Mouse (Mus musculus): ENCODE data around the gene Parvb.

Parvb gene

GRCm38 (mm10) chr15:84291097-84291496 lies 59.3 kb downstream of the Parvb start:
- ChIA-PET CTCF (interaction anchor here in 1 of 4 experiments (0.6 kb wide), 1 partner anchor 21 kb away, joined by 3 read pairs; no protein-coding TSS in a partner anchor), POLR2A (no interaction called here)

GRCm38 (mm10) chr15:84293590-84293989 lies 61.7 kb downstream of the Parvb start:
- CTCF ChIA-PET: interaction anchor here in 1 of 4 experiments (0.5 kb wide), 1 partner anchor 240 kb away, joined by 4 read pairs; no protein-coding TSS in a partner anchor
- POLR2A ChIA-PET: no interaction called here

DNA sequence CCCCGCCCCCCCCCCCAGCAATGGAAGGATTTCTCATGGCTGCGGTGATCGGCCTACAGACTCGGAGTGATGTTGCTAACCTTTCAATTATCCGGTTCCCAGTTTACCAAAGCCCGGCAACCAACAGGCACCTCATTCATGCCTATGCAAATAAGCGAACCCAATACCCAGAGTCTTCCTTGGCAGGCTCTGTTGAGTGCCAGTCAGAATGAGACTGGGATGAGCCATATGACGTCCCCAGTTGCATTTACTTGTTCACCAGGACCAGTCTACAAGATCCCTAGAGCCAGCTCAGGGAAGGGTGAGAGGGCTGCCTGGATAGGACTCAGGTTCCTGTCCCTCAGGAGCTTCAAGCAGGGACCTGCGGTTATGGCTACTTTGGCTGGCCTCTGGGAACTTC lies 62.5 kb downstream of the Parvb start:
- CTCF ChIA-PET: interaction anchor here in 3 of 4 experiments (0.5 to 0.8 kb wide), 3 partner anchors 59 to 344 kb away, joined by 3 to 6 read pairs (median 4); no protein-coding TSS in a partner anchor

DNA sequence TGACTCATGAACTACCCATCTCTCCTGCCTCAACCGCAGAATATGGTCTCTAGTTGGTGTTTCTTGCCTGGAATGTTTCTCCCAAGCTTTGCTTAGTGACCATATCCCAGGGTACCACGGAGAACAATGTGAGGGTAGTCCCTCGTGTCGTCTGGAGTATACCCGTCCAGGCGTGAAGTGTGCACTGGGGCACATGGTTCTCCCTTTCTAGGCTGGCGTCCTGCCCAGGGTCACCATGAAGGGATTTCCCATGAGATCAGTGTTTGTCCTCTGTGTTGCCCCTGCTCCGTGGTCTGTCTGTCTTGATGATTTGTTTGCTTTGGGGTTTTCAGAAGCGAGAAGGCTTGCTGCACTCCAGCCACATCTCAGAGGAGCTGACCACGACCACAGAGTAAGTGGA lies 63.4 kb downstream of the Parvb start:
- POLR2A ChIA-PET: interaction anchor here in 2 of 4 experiments (0.7 to 1.2 kb wide), 3 partner anchors 8 to 35 kb away, joined by 3 to 4 read pairs (median 3); no protein-coding TSS in a partner anchor
- CTCF ChIA-PET: interaction anchor here in 2 of 4 experiments (0.7 to 1.4 kb wide), 5 partner anchors 10 to 98 kb away, joined by 3 to 4 read pairs (median 3); no protein-coding TSS in a partner anchor

More for the DNA sequence above, 62.5 kb downstream of the Parvb start:
- POLR2A ChIA-PET: interaction anchor here in 3 of 4 experiments (0.6 to 1.2 kb wide), 3 partner anchors 9 to 438 kb away, joined by 3 read pairs; no protein-coding TSS in a partner anchor

DNA sequence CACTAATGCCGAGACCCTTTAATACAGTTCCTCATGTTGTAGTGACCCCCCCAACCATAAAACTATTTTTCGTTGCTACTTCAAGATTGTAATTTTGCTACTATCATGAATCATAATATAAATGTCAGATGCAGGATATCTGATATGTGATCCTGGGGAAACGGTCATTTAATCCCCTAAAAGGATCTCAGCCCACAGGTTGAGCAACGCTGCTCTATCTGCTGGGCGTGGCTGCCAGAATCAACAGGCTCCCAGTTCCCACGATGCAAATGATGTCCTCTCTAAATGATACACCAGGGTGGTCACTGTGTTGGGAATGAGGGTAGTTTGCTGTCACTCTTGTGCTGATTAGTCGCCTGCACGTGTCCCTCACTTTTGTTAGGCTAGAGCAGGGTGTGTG lies 65.6 kb downstream of the Parvb start:
- ChIA-PET POLR2A (interaction anchor here in 2 of 4 experiments (0.7 to 1.2 kb wide), 3 partner anchors 8 to 363 kb away, joined by 3 read pairs; no protein-coding TSS in a partner anchor), CTCF (no interaction called here)

- CTCF ChIA-PET: interaction anchor here in 2 of 4 experiments (0.5 to 0.9 kb wide), 2 partner anchors 38 to 691 kb away, joined by 4 to 5 read pairs; no protein-coding TSS in a partner anchor
- POLR2A ChIA-PET: no interaction called here
Observed at GRCm38 (mm10) chr15:84298804-84299370, 67.0 kb downstream of the Parvb start.

DNA sequence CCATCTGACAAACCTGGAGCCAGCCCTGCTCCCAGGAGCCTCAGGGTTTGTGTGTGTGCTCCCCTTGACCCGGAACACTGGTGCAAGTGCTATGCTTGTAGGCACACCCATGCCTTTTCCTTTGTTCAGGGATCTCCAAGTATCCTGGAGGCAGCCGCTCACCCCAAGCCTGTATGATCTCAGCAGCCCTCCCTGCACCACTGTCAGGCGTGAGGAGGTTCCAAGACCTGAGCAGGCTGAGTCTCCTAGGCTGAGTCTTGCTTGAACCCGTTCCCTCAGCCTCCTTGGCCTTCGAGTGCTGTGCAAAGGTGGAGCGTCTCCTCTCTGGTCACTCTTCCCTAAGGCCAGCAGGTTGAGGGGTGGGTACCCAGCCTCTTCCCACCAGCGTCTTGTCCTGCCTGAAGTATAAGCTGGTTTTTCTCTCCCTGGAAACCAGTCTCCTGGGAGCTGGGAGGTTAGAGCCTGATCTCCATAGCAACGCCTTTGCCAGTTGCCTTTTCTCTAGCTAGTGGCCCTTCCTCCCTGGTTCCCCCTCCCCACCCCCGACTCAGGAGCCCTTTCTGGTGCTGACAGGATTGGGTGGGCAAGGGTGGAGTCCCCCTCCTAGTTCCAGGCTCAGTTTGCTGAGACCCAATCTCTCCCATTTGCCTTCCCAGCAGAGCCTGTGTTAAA lies 68.0 kb downstream of the Parvb start:
- POLR2A ChIA-PET: interaction anchor here in 2 of 4 experiments (0.7 to 1.7 kb wide), 3 partner anchors 18 to 116 kb away, joined by 3 to 5 read pairs (median 4); no protein-coding TSS in a partner anchor
- CTCF ChIA-PET: no interaction called here

GRCm38 (mm10) chr15:84300591-84300990 lies 68.7 kb downstream of the Parvb start:
- CTCF ChIA-PET: interaction anchor here in 3 of 4 experiments (0.5 to 1.2 kb wide), 5 partner anchors 15 to 444 kb away, joined by 3 to 7 read pairs (median 4); no protein-coding TSS in a partner anchor
- POLR2A ChIA-PET: interaction anchor here in 2 of 4 experiments (0.6 to 1.7 kb wide), 6 partner anchors 16 to 644 kb away, joined by 3 to 5 read pairs (median 4); no protein-coding TSS in a partner anchor

DNA sequence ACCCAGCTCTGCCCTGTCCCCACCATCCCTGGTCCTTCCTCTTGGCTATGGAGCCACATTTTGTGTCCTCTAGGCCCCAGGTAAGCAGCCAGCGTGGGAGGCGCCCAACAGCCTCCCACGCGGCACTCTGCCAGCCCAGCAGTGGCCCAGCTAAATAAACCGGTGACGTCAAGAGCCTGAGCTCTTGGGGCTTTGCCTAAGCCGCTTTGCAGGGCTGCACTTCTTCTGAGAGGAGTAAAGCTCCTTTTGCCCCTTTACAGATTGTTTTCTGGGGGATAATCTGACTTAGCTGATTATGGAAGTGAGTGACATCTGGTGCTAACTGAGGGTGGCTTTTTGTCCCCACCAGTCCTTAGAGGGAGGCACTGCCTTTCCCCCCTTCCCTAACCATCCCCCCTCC lies 69.2 kb downstream of the Parvb start:
- POLR2A ChIA-PET: interaction anchor here in 2 of 4 experiments (0.5 to 1.7 kb wide), 6 partner anchors 15 to 644 kb away, joined by 3 to 5 read pairs (median 4); no protein-coding TSS in a partner anchor
- CTCF ChIA-PET: interaction anchor here in 3 of 4 experiments (0.6 to 1.2 kb wide), 4 partner anchors 16 to 444 kb away, joined by 3 to 7 read pairs (median 4); no protein-coding TSS in a partner anchor

- POLR2A ChIA-PET: interaction anchor here in 2 of 4 experiments (0.9 to 1.7 kb wide), 3 partner anchors 12 to 118 kb away, joined by 3 to 5 read pairs (median 4); no protein-coding TSS in a partner anchor
- CTCF ChIA-PET: interaction anchor here in 3 of 4 experiments (0.5 to 1.2 kb wide), 4 partner anchors 18 to 329 kb away, joined by 3 to 13 read pairs (median 5); no protein-coding TSS in a partner anchor
Observed at GRCm38 (mm10) chr15:84301641-84302420, 70.0 kb downstream of the Parvb start.

DNA sequence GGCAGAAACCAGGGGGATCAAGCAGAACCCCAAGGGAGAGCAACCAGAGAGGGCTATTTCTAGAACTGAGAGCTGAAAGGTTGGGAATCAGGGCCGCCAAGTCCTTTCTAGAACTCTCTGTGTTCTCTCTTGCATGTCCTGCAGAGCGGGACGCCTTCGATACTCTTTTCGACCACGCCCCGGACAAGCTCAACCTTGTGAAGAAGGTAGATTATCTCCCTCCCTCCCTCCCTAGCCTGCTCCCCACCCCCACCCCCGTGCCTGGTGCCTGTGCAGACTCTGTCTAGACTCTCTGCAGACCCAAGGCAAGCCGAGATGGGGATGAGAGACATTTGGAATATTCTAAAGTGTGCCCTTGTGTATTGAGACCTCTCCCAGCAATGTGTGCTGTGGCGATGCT lies 71.4 kb downstream of the Parvb start:
- ChIA-PET CTCF (interaction anchor here in 2 of 4 experiments (0.5 to 1.5 kb wide), 4 partner anchors 17 to 90 kb away, joined by 3 to 7 read pairs (median 3); no protein-coding TSS in a partner anchor), POLR2A (interaction anchor here in 2 of 4 experiments (0.7 to 1.0 kb wide), 4 partner anchors 9 to 63 kb away, joined by 3 read pairs; no protein-coding TSS in a partner anchor)

- ChIA-PET CTCF (interaction anchor here in 1 of 4 experiments (0.6 kb wide), 1 partner anchor 119 kb away, joined by 3 read pairs; no protein-coding TSS in a partner anchor), POLR2A (interaction anchor here in 1 of 4 experiments (0.6 to 0.7 kb wide), 2 partner anchors 19 to 304 kb away, joined by 3 to 4 read pairs; partner anchors contain the start of gene Parvg)
Observed at GRCm38 (mm10) chr15:84305333-84305732, 73.5 kb downstream of the Parvb start.

GRCm38 (mm10) chr15:84310271-84310670 lies 78.4 kb downstream of the Parvb start:
- ChIA-PET CTCF (no interaction called here), POLR2A (no interaction called here)

- ChIA-PET POLR2A (interaction anchor here in 1 of 4 experiments (1.2 kb wide), 1 partner anchor 12 kb away, joined by 3 read pairs; the partner anchor contains the start of gene Parvg), CTCF (no interaction called here)
Observed at GRCm38 (mm10) chr15:84311295-84312085, 79.6 kb downstream of the Parvb start.

GRCm38 (mm10) chr15:84312878-84313565 lies 81.2 kb downstream of the Parvb start:
- ChIA-PET CTCF (interaction anchor here in 1 of 4 experiments (0.6 kb wide), 1 partner anchor 29 kb away, joined by 3 read pairs; no protein-coding TSS in a partner anchor), POLR2A (interaction anchor here in 1 of 4 experiments (1.2 to 4.2 kb wide), 2 partner anchors 10 to 12 kb away, joined by 3 to 22 read pairs; partner anchors contain the start of gene Parvg)

DNA sequence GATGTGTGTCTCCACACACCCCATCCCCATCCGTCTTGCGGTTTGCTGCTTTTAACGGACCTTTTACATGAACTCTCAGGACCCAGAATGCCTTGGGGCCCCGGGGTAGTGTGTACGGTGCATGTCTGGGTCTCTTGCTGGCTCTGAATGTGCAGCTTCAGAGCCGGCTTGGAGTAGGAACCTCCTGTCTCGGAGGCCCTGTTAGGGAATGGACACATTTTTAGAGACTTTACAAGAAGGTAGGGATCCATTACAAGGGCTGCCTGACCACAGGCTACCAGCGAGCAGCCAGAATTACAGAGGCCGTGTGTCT lies 81.7 kb downstream of the Parvb start:
- ChIA-PET CTCF (no interaction called here), POLR2A (interaction anchor here in 2 of 4 experiments (2.2 to 4.2 kb wide), 2 partner anchors 11 kb away, joined by 9 to 22 read pairs; partner anchors contain the start of gene Parvg (in 1 of the 2))
